Mouse (Mus musculus): ENCODE results near the gene Blmh.

- TF ChIP-seq TAL1 (IDR thresholded peaks at IDR 0.05; ENCODE audit: low read length), result no peak
- TF ChIP-seq GATA1 (IDR thresholded peaks at IDR 0.05; ENCODE audit: low read length), result no peak
Observed at GRCm38 (mm10) chr11:76901579-76902361, 22.8 kb upstream of the Blmh start, which contains the start of gene Tmigd1.

All from erythroblast, embryonic 14.5 days (primary cell).